Mouse (Mus musculus): Measurements from ENCODE around the gene Swi5.
"Not testable (repeated sequence)": the region's sequence is repeated elsewhere in the genome, so short reads cannot be mapped to it uniquely, and the experiment has no call there.

Gene Swi5

GRCm38 (mm10) chr2:32311443-32312317, 23.8 kb upstream of the Swi5 start:
- DNase-seq (ENCODE audit: low read depth in 1 of 2, low spot score in 2 of 2): no peak

- DNase-seq (ENCODE audit: low read depth in 1 of 2, low spot score in 2 of 2): no peak
These were observed 22.4 kb upstream of the Swi5 start for GRCm38 (mm10) chr2:32310096-32310845.

GRCm38 (mm10) chr2:32308870-32309568, 21.1 kb upstream of the Swi5 start:
- no peak for DNase-seq (ENCODE audit: low read depth in 1 of 2, low spot score in 2 of 2)

GRCm38 (mm10) chr2:32307941-32308760, 20.3 kb upstream of the Swi5 start:
- peak in 1 of 2 experiments; percentile 37 for DNase-seq (ENCODE audit: low read depth in 1 of 2, low spot score in 2 of 2)

- no peak for DNase-seq (ENCODE audit: low read depth in 1 of 2, low spot score in 2 of 2)
These were observed 19.4 kb upstream of the Swi5 start for GRCm38 (mm10) chr2:32307247-32307798.

- no peak for DNase-seq (ENCODE audit: low read depth in 1 of 2, low spot score in 2 of 2)
These were observed 18.3 kb upstream of the Swi5 start for GRCm38 (mm10) chr2:32306176-32306575.

- DNase-seq (ENCODE audit: low read depth in 1 of 2, low spot score in 2 of 2): no peak
These were observed 17.8 kb upstream of the Swi5 start for GRCm38 (mm10) chr2:32305668-32306067.

GRCm38 (mm10) chr2:32304145-32304832, 16.4 kb upstream of the Swi5 start:
- no peak for DNase-seq (ENCODE audit: low read depth in 1 of 2, low spot score in 2 of 2)

GRCm38 (mm10) chr2:32302952-32303351, 15.1 kb upstream of the Swi5 start:
- DNase-seq (ENCODE audit: low read depth in 1 of 2, low spot score in 2 of 2): no peak

- no peak for DNase-seq (ENCODE audit: low read depth in 1 of 2, low spot score in 2 of 2)
These were observed 11.6 kb upstream of the Swi5 start for GRCm38 (mm10) chr2:32299469-32299868.

GRCm38 (mm10) chr2:32295842-32296241, 8.0 kb upstream of the Swi5 start:
- not testable (repeated sequence) for DNase-seq (ENCODE audit: low read depth in 1 of 2, low spot score in 2 of 2)

- no peak for DNase-seq (ENCODE audit: low read depth in 1 of 2, low spot score in 2 of 2)
These were observed 7.4 kb upstream of the Swi5 start for GRCm38 (mm10) chr2:32295285-32295684.

- DNase-seq (ENCODE audit: low read depth in 1 of 2, low spot score in 2 of 2): no peak
These were observed 6.5 kb upstream of the Swi5 start for GRCm38 (mm10) chr2:32294348-32294747.

- no peak for DNase-seq (ENCODE audit: low read depth in 1 of 2, low spot score in 2 of 2)
These were observed 1.7 kb upstream of the Swi5 start for GRCm38 (mm10) chr2:32289578-32289977.

- no peak for DNase-seq (ENCODE audit: low read depth in 1 of 2, low spot score in 2 of 2)
These were observed 576 bp upstream of the Swi5 start for GRCm38 (mm10) chr2:32288371-32288931.

- DNase-seq (ENCODE audit: low read depth in 1 of 2, low spot score in 2 of 2): no peak
These were observed 488 bp downstream of the Swi5 start, which contains the start of gene Golga2 for GRCm38 (mm10) chr2:32287334-32287840. Golga2 (plus strand) TSS chr2:32287384.

GRCm38 (mm10) chr2:32283986-32284385, 3.9 kb downstream of the Swi5 start:
- no peak for DNase-seq (ENCODE audit: low read depth in 1 of 2, low spot score in 2 of 2)

- peak in 1 of 2 experiments; percentile 27 for DNase-seq (ENCODE audit: low read depth in 1 of 2, low spot score in 2 of 2)
These were observed 5.1 kb downstream of the Swi5 start for GRCm38 (mm10) chr2:32282727-32283126.

GRCm38 (mm10) chr2:32282289-32282688, 5.6 kb downstream of the Swi5 start:
- DNase-seq (ENCODE audit: low read depth in 1 of 2, low spot score in 2 of 2): no peak
